ENCODE assay signal across 1 mouse cellular context in the genomic region with DNA sequence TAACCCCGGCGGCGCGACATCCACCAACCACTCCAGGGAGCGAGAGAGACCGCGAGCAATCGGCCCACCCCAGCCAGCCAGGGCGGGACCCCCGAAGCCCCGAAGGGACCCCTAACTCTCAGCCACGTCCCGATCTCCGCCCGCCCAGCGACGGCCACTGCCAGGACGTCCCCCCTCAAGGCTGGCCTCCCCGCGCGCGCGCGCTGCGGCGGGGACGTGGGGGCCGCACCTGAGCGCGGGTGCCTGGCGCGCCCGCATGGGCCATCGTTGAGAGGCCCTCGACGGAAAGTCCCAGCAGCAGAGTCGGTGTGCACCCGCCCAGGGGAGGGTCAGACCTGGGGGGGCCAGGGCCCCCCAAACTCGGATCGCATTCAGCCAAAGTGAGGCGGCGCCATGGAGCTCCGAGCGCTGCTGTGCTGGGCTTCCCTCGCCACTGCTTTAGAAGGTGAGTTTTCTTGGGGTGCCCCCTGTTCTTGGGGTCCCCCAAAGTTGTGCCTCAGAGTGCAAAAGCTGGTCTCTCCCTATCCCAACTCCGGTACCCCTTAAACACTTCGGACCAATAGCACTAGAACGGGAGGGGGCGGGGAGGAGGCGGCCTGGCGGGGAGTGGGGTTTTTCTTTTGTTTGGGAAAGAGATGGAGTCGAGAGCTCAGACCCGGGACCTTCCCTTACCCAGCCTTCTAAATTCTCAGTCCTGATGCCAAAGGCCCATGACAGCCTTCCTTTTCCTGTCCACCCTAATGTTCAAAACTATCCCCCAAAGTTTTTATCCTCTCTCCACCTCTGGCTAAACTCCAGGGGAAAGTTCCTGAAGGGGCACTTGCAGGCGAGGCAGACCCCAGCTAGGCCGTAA.
TF ChIP-seq lines count a peak whose summit lies in the region.

No protein-coding gene starts in this region.

TF ChIP-seq in CH12.LX, 34 proteins besides CTCF, POLR2A, EP300 and RAD21:
- TF ChIP-seq MAX (IDR thresholded peaks at IDR 0.05; ENCODE audit: low read length) (no peak), ZNF384 (IDR thresholded peaks at IDR 0.05; ENCODE audit: low read depth, low read length) (no peak), KAT2A (IDR thresholded peaks at IDR 0.05; ENCODE audit: insufficient replicate concordance, low read length) (no peak), NRF1 (IDR thresholded peaks at IDR 0.05; ENCODE audit: low read depth, low read length) (peak; percentile 48; the same call in 1 of the 2 replicates), BHLHE40 (IDR thresholded peaks at IDR 0.05; ENCODE audit: low read depth, low read length) (no peak), USF2 (conservative IDR thresholded peaks at IDR 0.05; ENCODE audit: low read depth, low read length) (no peak), IRF4 (IDR thresholded peaks at IDR 0.05; ENCODE audit: low read depth, low read length) (no peak), CHD2 (IDR thresholded peaks at IDR 0.05; ENCODE audit: low read length) (no peak), TCF12 (IDR thresholded peaks at IDR 0.05; ENCODE audit: low read depth, low read length) (no peak)
TF ChIP-seq in CH12.LX: peak in this region for 1.
